Mouse (Mus musculus) testis, postnatal 14 days (tissue): ENCODE measurements around the gene Gm3727.
"Not testable (repeated sequence)": the region's sequence is repeated elsewhere in the genome, so short reads cannot be mapped to it uniquely, and the experiment has no call there.

Experiments
- DNase-seq: peaks from one replicate; pipeline ENCODE4 v3.0.0; 2021; ENCODE audit warnings: low spot score

Gene Gm3727

DNA sequence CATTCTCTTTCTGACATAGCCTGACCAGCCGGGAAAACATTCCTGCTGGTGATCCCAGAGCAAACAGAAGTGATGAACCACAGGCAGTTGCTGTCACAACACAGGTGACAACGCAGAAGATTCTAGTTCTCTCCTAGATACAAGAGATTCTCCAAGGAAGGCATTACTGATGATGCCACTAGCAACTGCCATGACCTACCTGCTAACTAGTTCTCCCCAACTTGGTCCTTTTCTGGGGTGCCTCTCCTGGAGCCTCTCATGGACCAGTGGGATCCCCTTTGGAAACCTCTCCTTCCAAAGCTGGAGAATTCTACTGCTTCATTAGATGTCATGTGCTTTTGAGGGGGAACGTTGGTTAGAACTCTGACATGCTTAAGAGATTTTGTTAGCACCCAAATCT is at the start of gene Gm3727:
TSS of gene Gm3727 (minus strand) at position 101 of the 400 bp plus-strand sequence.
- DNase-seq = not testable (repeated sequence)

GRCm38 (mm10) chr14:7243498-7243897 is 21.0 kb downstream of the Gm3727 start:
- not testable (repeated sequence) for DNase-seq
